Mouse (Mus musculus): ENCODE data around the gene Umad1. TPM values are rescaled to one million over a fixed set of nuclear protein-coding genes. Genes with fewer than 3 reads are reported as not detected.

The Umad1 gene
- total and polyA plus RNA-seq, 3 experiments = 7.6 to 17.5 (median 10.0) TPM

- Histone ChIP-seq H3K36me3 (replicated peaks in 1 of 2; ENCODE audit: control insufficient read depth in 1 of 2, insufficient read depth in 1 of 2, low read length in 1 of 2) (peaks cover 35 to 63% of the 10 kb centered on the region in 2 experiments), H3K9me3 (replicated peaks; ENCODE audit: low read length) (no peaks in the 10 kb centered on the region), H3K9ac (ENCODE audit: insufficient read depth, low read depth) (no peak overlapping the region), H3K4me2 (ENCODE audit: insufficient read depth, low read depth, poor library complexity, severe bottlenecking) (no peak overlapping the region), H3K4me1 (ENCODE audit: control insufficient read depth in 1 of 2, insufficient read depth in 2 of 2) (no peaks in the 10 kb centered on the region), H3K4me3 (replicated peaks in 1 of 3; ENCODE audit: low read depth in 2 of 3, low read length in 2 of 3, poor library complexity in 1 of 3) (no peak overlapping the region), H3K27ac (ENCODE audit: insufficient read depth, low read depth) (no peak overlapping the region), H3K27me3 (replicated peaks) (no peaks in the 10 kb centered on the region), H3K79me2 (replicated peaks; ENCODE audit: control insufficient read depth, extremely low read depth, insufficient read depth, poor library complexity, severe bottlenecking) (no peaks in the 10 kb centered on the region)
- no peak for DNase-seq (ENCODE audit: extremely low read depth)
- in situ Hi-C loops (cut with MboI; ENCODE audit: low pct_ligation_motif_present, low pct_unique_long_range_greater_than_20kb, low sequenced_read_pairs) = no loop called here
- dilution Hi-C loops (cut with MboI; ENCODE audit: extremely low pct_ligation_motif_present, extremely low pct_unique_long_range_greater_than_20kb, low sequenced_read_pairs) = no loop called here
- TF ChIP-seq POLR2AphosphoS2 (IDR thresholded peaks at IDR 0.05; ENCODE audit: low read depth, low read length) (no peak), ZMIZ1 (IDR thresholded peaks at IDR 0.05; ENCODE audit: low read depth, low read length) (no peak), ZNF384 (IDR thresholded peaks at IDR 0.05; ENCODE audit: low read depth, low read length) (no peak), RAD21 (IDR thresholded peaks at IDR 0.05; ENCODE audit: low read depth, low read length) (no peak), SMC3 (IDR thresholded peaks at IDR 0.05; ENCODE audit: low read depth, low read length) (no peak), MXI1 (IDR thresholded peaks at IDR 0.05; ENCODE audit: low read depth, low read length) (no peak), JUN (IDR thresholded peaks at IDR 0.05; ENCODE audit: insufficient read depth, low read depth, low read length) (no peak), TCF12 (IDR thresholded peaks at IDR 0.05; ENCODE audit: low read depth, low read length) (no peak), KAT2A (IDR thresholded peaks at IDR 0.05; ENCODE audit: insufficient replicate concordance, low read length) (no peak), ZKSCAN1 (IDR thresholded peaks at IDR 0.05; ENCODE audit: borderline replicate concordance, low read depth, low read length) (no peak), USF2 (conservative IDR thresholded peaks at IDR 0.05; ENCODE audit: low read depth, low read length) (no peak), GABPA (IDR thresholded peaks at IDR 0.05; ENCODE audit: insufficient replicate concordance, low read depth, low read length) (no peak), JUND (conservative IDR thresholded peaks at IDR 0.05; ENCODE audit: low read depth, low read length) (no peak), CHD1 (IDR thresholded peaks at IDR 0.05; ENCODE audit: low read depth, low read length) (no peak), NELFE (IDR thresholded peaks at IDR 0.05; ENCODE audit: low read depth, low read length) (no peak), POLR2A (IDR thresholded peaks at IDR 0.05; ENCODE audit: low read depth, low read length) (no peak), MAZ (IDR thresholded peaks at IDR 0.05; ENCODE audit: low read depth, low read length) (no peak), USF1 (IDR thresholded peaks at IDR 0.05; ENCODE audit: low read depth, low read length) (no peak), NRF1 (IDR thresholded peaks at IDR 0.05; ENCODE audit: low read depth, low read length) (no peak), EP300 (IDR thresholded peaks at IDR 0.05; ENCODE audit: low read length) (no peak)
Measured at GRCm38 (mm10) chr6:8227035-8227434, 32.1 kb upstream of the Umad1 start.

- no peaks in the 10 kb centered on the region for H3K27me3 ChIP-seq (replicated peaks)
- no peaks in the 10 kb centered on the region for H3K9me3 ChIP-seq (replicated peaks; ENCODE audit: low read length)
- no peaks in the 10 kb centered on the region for H3K4me1 ChIP-seq (ENCODE audit: control insufficient read depth in 1 of 2, insufficient read depth in 2 of 2)
- H3K79me2 ChIP-seq (replicated peaks; ENCODE audit: control insufficient read depth, extremely low read depth, insufficient read depth, poor library complexity, severe bottlenecking) = no peaks in the 10 kb centered on the region
- H3K4me3 ChIP-seq (replicated peaks in 1 of 3; ENCODE audit: low read depth in 2 of 3, low read length in 2 of 3, poor library complexity in 1 of 3) = no peak overlapping the region
- no peak overlapping the region for H3K9ac ChIP-seq (ENCODE audit: insufficient read depth, low read depth)
- peaks cover 45 to 71% of the 10 kb centered on the region in 2 experiments for H3K36me3 ChIP-seq (replicated peaks in 1 of 2; ENCODE audit: control insufficient read depth in 1 of 2, insufficient read depth in 1 of 2, low read length in 1 of 2)
- dilution Hi-C loops (cut with MboI; ENCODE audit: extremely low pct_ligation_motif_present, extremely low pct_unique_long_range_greater_than_20kb, low sequenced_read_pairs) = no loop called here
- no peak for DNase-seq (ENCODE audit: extremely low read depth)
- no peak overlapping the region for H3K4me2 ChIP-seq (ENCODE audit: insufficient read depth, low read depth, poor library complexity, severe bottlenecking)
- no peak overlapping the region for H3K27ac ChIP-seq (ENCODE audit: insufficient read depth, low read depth)
- TF ChIP-seq BHLHE40 (IDR thresholded peaks at IDR 0.05; ENCODE audit: low read depth, low read length) (no peak), KAT2A (IDR thresholded peaks at IDR 0.05; ENCODE audit: insufficient replicate concordance, low read length) (no peak), JUN (IDR thresholded peaks at IDR 0.05; ENCODE audit: insufficient read depth, low read depth, low read length) (no peak), MEF2A (IDR thresholded peaks at IDR 0.05; ENCODE audit: borderline replicate concordance, low read depth, low read length) (no peak), MXI1 (IDR thresholded peaks at IDR 0.05; ENCODE audit: low read depth, low read length) (no peak), JUND (conservative IDR thresholded peaks at IDR 0.05; ENCODE audit: low read depth, low read length) (no peak), E2F4 (IDR thresholded peaks at IDR 0.05; ENCODE audit: insufficient replicate concordance, low read depth, low read length) (no peak), ELF1 (IDR thresholded peaks at IDR 0.05; ENCODE audit: low read depth, low read length) (no peak), NELFE (IDR thresholded peaks at IDR 0.05; ENCODE audit: low read depth, low read length) (no peak), POLR2A (IDR thresholded peaks at IDR 0.05; ENCODE audit: low read depth, low read length) (no peak), MAFK (IDR thresholded peaks at IDR 0.05; ENCODE audit: insufficient replicate concordance, low read length) (no peak), SMC3 (IDR thresholded peaks at IDR 0.05; ENCODE audit: low read depth, low read length) (no peak), RCOR1 (conservative IDR thresholded peaks at IDR 0.05; ENCODE audit: low read depth, low read length) (no peak), ZMIZ1 (IDR thresholded peaks at IDR 0.05; ENCODE audit: low read depth, low read length) (no peak), POLR2AphosphoS2 (IDR thresholded peaks at IDR 0.05; ENCODE audit: low read depth, low read length) (no peak)
- in situ Hi-C loops (cut with MboI; ENCODE audit: low pct_ligation_motif_present, low pct_unique_long_range_greater_than_20kb, low sequenced_read_pairs) = no loop called here
Measured at GRCm38 (mm10) chr6:8228596-8228995, 30.5 kb upstream of the Umad1 start.

Measured in CH12.LX (cell line).